ENCODE assay signal across 14 mouse cellular contexts in the genomic region with DNA sequence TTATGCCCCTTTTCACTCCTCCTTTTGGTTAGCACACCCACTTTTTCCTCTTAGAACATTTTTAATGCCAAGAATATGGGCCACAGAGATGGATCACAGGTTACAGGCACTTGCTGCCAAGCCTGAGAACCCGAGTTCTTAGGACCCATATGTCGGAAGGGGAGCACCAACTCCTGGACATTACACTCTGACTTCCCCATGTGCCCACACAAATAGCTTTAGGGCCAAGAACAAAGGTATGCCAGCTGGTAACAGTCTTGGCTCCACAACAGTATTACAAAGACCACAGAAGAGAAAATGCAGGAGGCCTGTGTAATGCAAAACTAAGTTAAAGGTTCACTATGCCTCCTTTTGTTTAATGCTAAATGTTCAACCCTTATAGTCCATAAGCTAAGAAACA.
"Had no signal": no experiment of that assay in that cellular context is flagged by ENCODE, and none has a peak within 500 bp of the region (broad histone marks: within the 10 kb centered on the region; RNA-seq: fewer than 3 reads in every experiment).

No protein-coding gene starts in this region.

- ATAC-seq: liver, postnatal 0 days; midbrain, embryonic 13.5 days had no signal

- DNase-seq: kidney, postnatal 36 days; layer of hippocampus, adult 9-11 months; layer of hippocampus, postnatal 36 days; liver; liver, embryonic 13.5 days; liver, postnatal 0 days; thymus, adult 18-20 months; thymus, postnatal 14 days had no signal

- H3K4me2 ChIP-seq: kidney, embryonic 15.5 days; limb, embryonic 12.5 days; liver, embryonic 13.5 days; lung, embryonic 15.5 days; midbrain, embryonic 13.5 days; neural tube, embryonic 15.5 days had no signal

- H3K27me3 ChIP-seq: kidney, embryonic 15.5 days; limb, embryonic 12.5 days; liver, embryonic 13.5 days; lung, embryonic 15.5 days; midbrain, embryonic 13.5 days; neural tube, embryonic 15.5 days had no signal

- H3K9ac ChIP-seq: kidney, embryonic 15.5 days; limb, embryonic 12.5 days; liver, embryonic 13.5 days; liver, postnatal 0 days; lung, embryonic 15.5 days; midbrain, embryonic 13.5 days; neural tube, embryonic 15.5 days had no signal

- H3K4me3 ChIP-seq: kidney, embryonic 15.5 days; limb, embryonic 12.5 days; liver, embryonic 13.5 days; lung, embryonic 15.5 days; midbrain, embryonic 13.5 days; myocyte; neural tube, embryonic 15.5 days had no signal

- H3K27ac ChIP-seq: kidney, embryonic 15.5 days; limb, embryonic 12.5 days; liver, embryonic 13.5 days; lung, embryonic 15.5 days; midbrain, embryonic 13.5 days; neural tube, embryonic 15.5 days had no signal

- H3K9me3 ChIP-seq: kidney, embryonic 15.5 days; limb, embryonic 12.5 days; liver, embryonic 13.5 days; lung, embryonic 15.5 days; midbrain, embryonic 13.5 days; neural tube, embryonic 15.5 days had no signal

- H3K4me1 ChIP-seq: kidney, embryonic 15.5 days; limb, embryonic 12.5 days; liver, embryonic 13.5 days; lung, embryonic 15.5 days; midbrain, embryonic 13.5 days; neural tube, embryonic 15.5 days had no signal
